Mouse (Mus musculus): ENCODE data around the gene Slc29a1. TPM values are rescaled to one million over a fixed set of nuclear protein-coding genes. Genes with fewer than 3 reads are reported as not detected.
A peak's percentile ranks its signal among the peaks of the same experiment; 100 is the strongest.

Gene Slc29a1
- polyA plus RNA-seq, 1 experiment, result 72.2 TPM

GRCm38 (mm10) chr17:45563655-45564530 lies 35.5 kb downstream of the Slc29a1 start, which contains the start of gene Slc35b2:
TSS of gene Slc35b2 (plus strand) at chr17:45563874.
- H3K27ac ChIP-seq (ENCODE audit: insufficient read depth, low read length), result peak within 1 kb of the TSS; percentile 56
- peak; percentile 93 to 94 for DNase-seq
- TF ChIP-seq CTCF (IDR thresholded peaks at IDR 0.05; ENCODE audit: borderline replicate concordance, insufficient read depth, low read depth, low read length) (peak; percentile 84), POLR2A (IDR thresholded peaks at IDR 0.05; ENCODE audit: borderline replicate concordance, insufficient read depth, low read length) (peak; percentile 84)
- H3K4me1 ChIP-seq (ENCODE audit: control insufficient read depth, insufficient read depth, low read length), result peaks cover 22% of the 10 kb centered on the region
- H3K4me3 ChIP-seq (replicated peaks; ENCODE audit: insufficient read depth, low read depth, low read length), result peak within 1 kb of the TSS; percentile 74
- WGBS, result under 1% methylated on average over 59 of the region's 61 CpGs
- no peaks in the 10 kb centered on the region for H3K27me3 ChIP-seq (ENCODE audit: control insufficient read depth, insufficient read depth, low read length)

GRCm38 (mm10) chr17:45563216-45563615 lies 36.2 kb downstream of the Slc29a1 start:
- 74% methylated on average over 12 of the region's 12 CpGs for WGBS

GRCm38 (mm10) chr17:45559732-45560525 lies 39.5 kb downstream of the Slc29a1 start:
- 36% methylated on average over 15 of the region's 15 CpGs for WGBS
- TF ChIP-seq CTCF (IDR thresholded peaks at IDR 0.05; ENCODE audit: borderline replicate concordance, insufficient read depth, low read depth, low read length), result no peak
- TF ChIP-seq POLR2A (IDR thresholded peaks at IDR 0.05; ENCODE audit: borderline replicate concordance, insufficient read depth, low read length), result no peak
- peak overlapping the region; percentile 35; the same call in 1 of the 2 replicates for H3K27ac ChIP-seq (ENCODE audit: insufficient read depth, low read length)
- no peak overlapping the region for H3K4me3 ChIP-seq (replicated peaks; ENCODE audit: insufficient read depth, low read depth, low read length)
- peak; percentile 60 to 68 for DNase-seq
- H3K27me3 ChIP-seq (ENCODE audit: control insufficient read depth, insufficient read depth, low read length), result no peaks in the 10 kb centered on the region
- peaks cover 31% of the 10 kb centered on the region for H3K4me1 ChIP-seq (ENCODE audit: control insufficient read depth, insufficient read depth, low read length)

More at GRCm38 (mm10) chr17:45563216-45563615, 36.2 kb downstream of the Slc29a1 start:
- H3K27me3 ChIP-seq (ENCODE audit: control insufficient read depth, insufficient read depth, low read length), result no peaks in the 10 kb centered on the region
- TF ChIP-seq CTCF (IDR thresholded peaks at IDR 0.05; ENCODE audit: borderline replicate concordance, insufficient read depth, low read depth, low read length) (no peak), POLR2A (IDR thresholded peaks at IDR 0.05; ENCODE audit: borderline replicate concordance, insufficient read depth, low read length) (no peak)
- H3K4me3 ChIP-seq (replicated peaks; ENCODE audit: insufficient read depth, low read depth, low read length), result no peak overlapping the region
- H3K27ac ChIP-seq (ENCODE audit: insufficient read depth, low read length), result no peak overlapping the region
- peaks cover 24% of the 10 kb centered on the region for H3K4me1 ChIP-seq (ENCODE audit: control insufficient read depth, insufficient read depth, low read length)
- no peak for DNase-seq

GRCm38 (mm10) chr17:45557998-45558862 lies 41.2 kb downstream of the Slc29a1 start:
- no peak overlapping the region for H3K27ac ChIP-seq (ENCODE audit: insufficient read depth, low read length)
- WGBS, result 36% methylated on average over 16 of the region's 16 CpGs
- no peaks in the 10 kb centered on the region for H3K27me3 ChIP-seq (ENCODE audit: control insufficient read depth, insufficient read depth, low read length)
- peaks cover 28% of the 10 kb centered on the region for H3K4me1 ChIP-seq (ENCODE audit: control insufficient read depth, insufficient read depth, low read length)
- H3K4me3 ChIP-seq (replicated peaks; ENCODE audit: insufficient read depth, low read depth, low read length), result no peak overlapping the region
- TF ChIP-seq POLR2A (IDR thresholded peaks at IDR 0.05; ENCODE audit: borderline replicate concordance, insufficient read depth, low read length), result no peak
- TF ChIP-seq CTCF (IDR thresholded peaks at IDR 0.05; ENCODE audit: borderline replicate concordance, insufficient read depth, low read depth, low read length), result no peak
- no peak for DNase-seq

GRCm38 (mm10) chr17:45557246-45557824 lies 42.1 kb downstream of the Slc29a1 start:
- WGBS, result 56% methylated on average over 7 of the region's 7 CpGs
- DNase-seq, result no peak
- Histone ChIP-seq H3K27ac (ENCODE audit: insufficient read depth, low read length) (no peak overlapping the region), H3K4me1 (ENCODE audit: control insufficient read depth, insufficient read depth, low read length) (peaks cover 28% of the 10 kb centered on the region), H3K27me3 (ENCODE audit: control insufficient read depth, insufficient read depth, low read length) (no peaks in the 10 kb centered on the region), H3K4me3 (replicated peaks; ENCODE audit: insufficient read depth, low read depth, low read length) (peak overlapping the region; percentile 92)
- TF ChIP-seq POLR2A (IDR thresholded peaks at IDR 0.05; ENCODE audit: borderline replicate concordance, insufficient read depth, low read length) (no peak), CTCF (IDR thresholded peaks at IDR 0.05; ENCODE audit: borderline replicate concordance, insufficient read depth, low read depth, low read length) (no peak)

- 52% methylated on average over 3 of the region's 3 CpGs for WGBS
Observed at GRCm38 (mm10) chr17:45556514-45557245, 42.7 kb downstream of the Slc29a1 start.

More at GRCm38 (mm10) chr17:45556514-45557245, 42.7 kb downstream of the Slc29a1 start:
- no peak for TF ChIP-seq CTCF (IDR thresholded peaks at IDR 0.05; ENCODE audit: borderline replicate concordance, insufficient read depth, low read depth, low read length)
- TF ChIP-seq POLR2A (IDR thresholded peaks at IDR 0.05; ENCODE audit: borderline replicate concordance, insufficient read depth, low read length), result no peak
- Histone ChIP-seq H3K4me1 (ENCODE audit: control insufficient read depth, insufficient read depth, low read length) (peaks cover 31% of the 10 kb centered on the region), H3K4me3 (replicated peaks; ENCODE audit: insufficient read depth, low read depth, low read length) (peak overlapping the region; percentile 92), H3K27me3 (ENCODE audit: control insufficient read depth, insufficient read depth, low read length) (no peaks in the 10 kb centered on the region), H3K27ac (ENCODE audit: insufficient read depth, low read length) (no peak overlapping the region)
- no peak for DNase-seq
